Mouse (Mus musculus) left cerebral cortex, adult 8-10 months (tissue): ENCODE data around the gene Tagln2. TPM values are rescaled to one million over a fixed set of nuclear protein-coding genes. Genes with fewer than 3 reads are reported as not detected.

Source experiments
- DNase-seq, 2 experiments: peaks; one replicate each; pipeline ENCODE4 v3.0.0; 2022; ENCODE audit warnings: low spot score in 2 of 2
- total RNA-seq, 4 experiments: library from RNA; stranded (reverse); gene quantifications; 2 replicates each; pipeline ENCODE4 v1.2.4; 2022

Gene Tagln2
- total RNA-seq = 10 to 100 TPM in 3 of 4 experiments, 1 to 10 TPM in 1; 9.6 to 15.4 (median 12.5) TPM

GRCm38 (mm10) chr1:172499765-172500441 is at the start of gene Tagln2:
Tagln2 (plus strand) TSS chr1:172500047.
- no peak for DNase-seq

- no peak for DNase-seq
Measured at GRCm38 (mm10) chr1:172450226-172450625, 49.6 kb upstream of the Tagln2 start.

GRCm38 (mm10) chr1:172450848-172451470 is 48.9 kb upstream of the Tagln2 start:
- DNase-seq = no peak

- no peak for DNase-seq
Measured at GRCm38 (mm10) chr1:172452911-172453310, 46.9 kb upstream of the Tagln2 start.

- DNase-seq = no peak
Measured at GRCm38 (mm10) chr1:172453810-172454209, 46.0 kb upstream of the Tagln2 start.

- no peak for DNase-seq
Measured at GRCm38 (mm10) chr1:172455416-172455815, 44.4 kb upstream of the Tagln2 start.

GRCm38 (mm10) chr1:172456001-172456677 is 43.7 kb upstream of the Tagln2 start:
- DNase-seq = no peak

- no peak for DNase-seq
Measured at GRCm38 (mm10) chr1:172457196-172457595, 42.7 kb upstream of the Tagln2 start.

GRCm38 (mm10) chr1:172458041-172458440 is 41.8 kb upstream of the Tagln2 start:
- DNase-seq = no peak

- no peak for DNase-seq
Measured at GRCm38 (mm10) chr1:172461602-172462001, 38.2 kb upstream of the Tagln2 start.

GRCm38 (mm10) chr1:172462534-172462933 is 37.3 kb upstream of the Tagln2 start:
- no peak for DNase-seq

- DNase-seq = no peak
Measured at GRCm38 (mm10) chr1:172463387-172464333, 36.2 kb upstream of the Tagln2 start.

GRCm38 (mm10) chr1:172468301-172468877 is 31.5 kb upstream of the Tagln2 start:
- no peak for DNase-seq

- no peak for DNase-seq
Measured at GRCm38 (mm10) chr1:172469373-172469772, 30.5 kb upstream of the Tagln2 start.

- no peak for DNase-seq
Measured at GRCm38 (mm10) chr1:172469810-172470448, 29.9 kb upstream of the Tagln2 start.

- DNase-seq = no peak
Measured at GRCm38 (mm10) chr1:172472909-172473308, 26.9 kb upstream of the Tagln2 start.

GRCm38 (mm10) chr1:172474196-172474595 is 25.7 kb upstream of the Tagln2 start:
- no peak for DNase-seq

- DNase-seq = no peak
Measured at GRCm38 (mm10) chr1:172475054-172475741, 24.6 kb upstream of the Tagln2 start, which contains the start of gene Slamf9. Slamf9 (plus strand) TSS chr1:172475358.

GRCm38 (mm10) chr1:172478020-172478419 is 21.8 kb upstream of the Tagln2 start:
- no peak for DNase-seq

GRCm38 (mm10) chr1:172480376-172480775 is 19.5 kb upstream of the Tagln2 start:
- no peak for DNase-seq
